Mouse (Mus musculus) frontal cortex, adult 2 months (tissue): Measurements from ENCODE around the gene Appl1. TPM values are rescaled to one million over a fixed set of nuclear protein-coding genes. Genes with fewer than 3 reads are reported as not detected.

Experiments
- polyA plus RNA-seq: library from polyadenylated mRNA; depleted of rRNA; stranded (reverse); fragments of >200 nt; gene quantifications from 2 replicates; pipeline ENCODE4 v1.2.3, GENCODE M21; 2012; rRNA removed

Gene Appl1
- polyA plus RNA-seq, 1 experiment = 37.0 TPM

Other genes starting within 250 kb of the Appl1 start
- gene Asb14, start 76.7 kb downstream of the Appl1 start, polyA plus RNA-seq = 0.14 and 0.19 TPM in 2 replicates
- gene Hesx1, start 23.2 kb upstream of the Appl1 start, polyA plus RNA-seq = not detected in 2 replicates
- 2.0 and 2.5 TPM in 2 replicates for gene Il17rd, start 67.7 kb upstream of the Appl1 start, polyA plus RNA-seq
- gene Arhgef3, start 143.7 kb upstream of the Appl1 start, polyA plus RNA-seq = 38.6 and 40.2 TPM in 2 replicates